Mouse (Mus musculus) gastrocnemius, postnatal 25 days (tissue): ENCODE measurements around the gene Btd. TPM values are rescaled to one million over a fixed set of nuclear protein-coding genes. Genes with fewer than 3 reads are reported as not detected.

ENCODE experiments used
- DNase-seq: peaks from one replicate; pipeline ENCODE4 v3.0.0; 2022
- total RNA-seq, 2 experiments: library from RNA; stranded (reverse); gene quantifications; 1 replicate in 1 of 2; 2 replicates in 1 of 2; pipeline ENCODE4 v1.2.3; 2021

Btd gene
- total RNA-seq, 2 experiments from 2014 or later, result 4.1 to 6.2 TPM

GRCm38 (mm10) chr14:31645920-31646319 is 5.1 kb downstream of the Btd start:
- DNase-seq, result no peak

DNA sequence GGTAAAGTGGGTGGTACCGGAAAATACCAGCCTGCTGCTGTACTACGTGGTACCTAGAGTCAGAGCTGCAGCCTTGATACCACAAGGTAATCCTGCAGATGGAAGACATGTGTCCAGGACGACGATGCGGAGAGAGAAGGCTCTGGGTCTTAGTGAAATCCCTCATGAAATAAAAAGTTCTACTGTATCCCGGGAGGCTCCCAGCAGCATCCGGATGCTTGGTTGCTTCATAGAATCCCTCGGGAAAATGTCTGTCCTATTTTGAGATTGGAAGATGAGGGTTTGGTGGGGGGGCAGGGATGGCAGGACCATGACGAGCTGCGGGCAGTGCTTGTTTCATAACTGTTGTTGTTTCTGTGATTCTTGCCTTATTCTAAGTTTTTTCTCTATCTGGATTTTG is 7.2 kb downstream of the Btd start:
- DNase-seq, result no peak

DNA sequence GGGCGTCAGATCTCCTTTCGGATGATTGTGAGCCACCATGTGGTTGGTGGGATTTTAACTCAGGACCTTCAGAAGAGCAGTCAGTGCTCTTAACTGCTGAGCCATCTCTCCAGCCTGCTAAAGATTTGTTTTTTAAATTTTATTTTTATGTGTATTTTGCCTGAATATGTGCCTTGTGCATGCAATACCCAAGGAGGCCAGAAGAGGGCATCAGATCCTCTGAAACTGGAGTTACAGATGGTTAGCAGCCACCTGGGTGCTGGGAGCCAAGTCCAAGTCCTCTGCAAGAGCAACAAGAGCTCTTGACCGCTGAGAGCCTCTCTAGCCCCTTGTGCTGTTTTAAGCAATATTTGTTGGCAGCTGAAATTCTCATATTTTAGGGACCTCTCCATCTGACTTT is 9.5 kb downstream of the Btd start:
- no peak for DNase-seq

GRCm38 (mm10) chr14:31651206-31651605 is 10.4 kb downstream of the Btd start:
- no peak for DNase-seq

DNA sequence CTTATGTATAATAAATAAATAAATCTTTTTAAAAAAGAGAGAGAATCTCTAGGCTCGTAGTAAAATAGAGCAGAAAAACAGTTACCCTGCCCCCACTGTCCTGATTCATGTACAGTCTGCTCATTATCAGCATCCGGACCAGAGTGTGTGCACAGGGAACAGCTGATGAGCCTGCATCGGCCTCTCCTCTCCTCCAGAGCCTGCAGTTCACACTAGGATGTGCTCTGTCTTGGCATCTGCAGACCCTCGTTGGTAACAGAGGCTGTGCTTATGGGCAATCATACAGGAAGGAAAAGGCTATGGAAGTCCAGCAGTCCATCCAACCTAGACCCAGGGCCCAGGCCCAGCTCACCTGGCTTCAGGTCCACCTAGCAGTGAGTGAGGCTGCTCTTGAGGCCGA is 11.3 kb downstream of the Btd start:
- no peak for DNase-seq

GRCm38 (mm10) chr14:31652624-31653023 is 11.8 kb downstream of the Btd start:
- DNase-seq, result no peak

DNA sequence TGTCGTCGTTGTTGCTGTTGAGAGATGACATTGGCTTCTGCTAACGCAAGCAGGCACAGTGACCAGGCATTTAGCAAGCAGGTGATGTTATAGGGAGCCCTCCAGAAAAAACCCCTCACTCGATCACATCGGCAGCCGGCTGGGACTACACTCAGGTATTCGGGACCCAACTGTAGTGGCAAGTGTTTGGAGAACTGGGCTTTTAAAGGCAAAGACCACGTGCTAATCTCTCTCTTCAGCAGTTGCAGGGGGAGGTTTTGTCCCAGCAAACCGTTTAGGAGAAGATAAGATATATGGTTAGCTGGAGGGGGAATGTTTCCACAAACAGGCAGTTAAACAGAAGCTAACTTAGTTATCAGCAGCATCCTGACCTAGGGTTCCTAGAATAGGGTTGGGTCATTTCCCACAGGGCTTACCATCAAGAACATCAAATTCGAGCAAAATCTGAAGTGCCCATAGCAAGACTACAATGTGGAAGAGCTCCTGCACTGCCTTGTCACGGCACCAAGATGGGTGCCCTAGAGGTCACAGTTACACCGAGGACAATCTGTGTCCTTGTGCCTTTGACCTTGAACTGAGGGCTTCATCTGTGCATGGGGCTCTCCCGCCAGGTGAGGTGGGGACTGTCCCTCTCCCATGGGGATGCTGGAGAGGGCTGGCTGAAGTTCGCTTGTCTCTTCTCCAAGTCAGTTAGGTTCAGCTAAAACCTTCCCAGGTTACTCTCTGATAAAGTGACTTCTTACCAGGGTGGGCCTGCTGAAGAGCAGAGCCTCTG is 12.5 kb downstream of the Btd start:
- no peak for DNase-seq

DNA sequence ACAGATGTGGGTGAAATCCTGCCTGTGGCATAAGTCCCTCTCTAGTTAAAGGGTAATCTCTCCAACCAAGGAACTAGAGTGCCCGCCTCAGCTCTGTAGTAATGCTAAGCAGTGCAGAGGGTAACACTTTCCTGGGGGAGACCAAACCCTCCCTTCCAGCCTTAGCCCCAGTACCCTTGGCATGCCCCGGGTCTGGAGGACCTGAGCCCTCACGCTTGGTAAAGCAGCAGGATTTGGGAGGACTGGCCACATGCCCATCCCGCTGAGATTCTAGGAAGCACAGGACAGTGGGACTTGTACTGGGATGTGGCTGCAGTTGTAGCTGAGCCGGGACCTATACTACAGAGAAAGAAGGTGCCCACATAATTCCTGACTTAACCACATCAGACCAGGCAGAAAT is 14.0 kb downstream of the Btd start:
- DNase-seq, result no peak

GRCm38 (mm10) chr14:31655406-31655805 is 14.6 kb downstream of the Btd start:
- no peak for DNase-seq

DNA sequence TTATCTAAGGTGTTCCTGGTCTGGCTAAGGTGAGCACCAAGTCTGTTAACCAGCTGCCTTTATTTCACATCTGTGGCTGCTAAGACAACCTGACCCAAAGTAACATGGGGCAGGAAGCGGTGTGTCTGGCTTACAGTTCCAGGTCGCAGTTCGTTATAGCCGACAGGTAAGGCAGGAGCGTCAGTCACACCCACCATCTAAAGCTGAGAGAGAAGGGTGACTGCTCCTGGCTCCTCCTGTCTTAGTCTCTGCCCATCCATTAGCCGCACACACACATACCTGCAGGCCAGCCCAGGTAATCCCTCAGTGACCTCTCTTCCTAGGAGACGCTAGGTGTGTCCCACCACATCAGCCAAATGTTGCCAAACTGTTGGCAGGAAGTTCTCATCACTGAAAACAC is 15.6 kb downstream of the Btd start:
- no peak for DNase-seq

DNA sequence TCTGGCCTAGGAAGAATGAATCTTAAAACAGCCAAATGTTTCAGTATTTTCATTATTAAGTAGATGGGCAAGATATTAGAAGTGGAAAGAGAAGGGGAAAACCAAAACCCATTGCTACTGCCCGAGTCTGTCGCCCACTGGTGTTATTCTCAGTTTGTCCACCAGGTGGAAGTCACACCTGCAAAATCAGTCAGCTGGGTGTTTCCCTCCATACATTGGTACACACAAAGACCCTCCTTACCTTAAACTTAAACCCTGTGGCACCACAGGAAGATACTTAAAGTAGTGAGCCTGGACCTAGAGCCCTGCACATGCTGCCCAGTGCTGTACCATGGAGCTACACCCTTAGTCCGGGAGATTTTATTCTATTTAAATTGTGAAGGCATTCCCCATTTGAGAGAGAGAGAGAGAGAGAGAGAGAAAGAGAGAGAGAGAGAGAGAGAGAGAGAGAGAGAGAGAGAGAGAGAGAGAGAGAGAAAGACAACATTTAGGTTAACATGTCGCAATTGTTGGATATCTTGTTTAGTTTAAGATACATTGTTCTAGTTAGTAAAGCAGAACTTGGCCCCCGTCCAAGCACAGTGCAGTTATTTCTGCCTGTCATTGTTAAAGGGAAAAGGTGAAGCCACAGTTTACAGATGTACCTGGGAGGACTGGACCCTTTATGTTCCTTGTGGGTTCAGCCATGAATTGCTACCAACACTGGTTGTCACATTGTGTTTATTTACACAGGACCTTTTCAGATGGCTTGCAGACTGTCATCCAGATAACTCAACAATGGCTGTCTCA is 16.2 kb downstream of the Btd start:
- no peak for DNase-seq

GRCm38 (mm10) chr14:31658126-31658680 is 17.4 kb downstream of the Btd start:
- DNase-seq, result no peak

- DNase-seq, result peak; percentile 74
Measured at GRCm38 (mm10) chr14:31659501-31660181, 18.8 kb downstream of the Btd start.

GRCm38 (mm10) chr14:31660312-31661093 is 19.7 kb downstream of the Btd start:
- no peak for DNase-seq

- DNase-seq, result peak; percentile 89
Measured at GRCm38 (mm10) chr14:31661671-31662554, 21.1 kb downstream of the Btd start.

DNA sequence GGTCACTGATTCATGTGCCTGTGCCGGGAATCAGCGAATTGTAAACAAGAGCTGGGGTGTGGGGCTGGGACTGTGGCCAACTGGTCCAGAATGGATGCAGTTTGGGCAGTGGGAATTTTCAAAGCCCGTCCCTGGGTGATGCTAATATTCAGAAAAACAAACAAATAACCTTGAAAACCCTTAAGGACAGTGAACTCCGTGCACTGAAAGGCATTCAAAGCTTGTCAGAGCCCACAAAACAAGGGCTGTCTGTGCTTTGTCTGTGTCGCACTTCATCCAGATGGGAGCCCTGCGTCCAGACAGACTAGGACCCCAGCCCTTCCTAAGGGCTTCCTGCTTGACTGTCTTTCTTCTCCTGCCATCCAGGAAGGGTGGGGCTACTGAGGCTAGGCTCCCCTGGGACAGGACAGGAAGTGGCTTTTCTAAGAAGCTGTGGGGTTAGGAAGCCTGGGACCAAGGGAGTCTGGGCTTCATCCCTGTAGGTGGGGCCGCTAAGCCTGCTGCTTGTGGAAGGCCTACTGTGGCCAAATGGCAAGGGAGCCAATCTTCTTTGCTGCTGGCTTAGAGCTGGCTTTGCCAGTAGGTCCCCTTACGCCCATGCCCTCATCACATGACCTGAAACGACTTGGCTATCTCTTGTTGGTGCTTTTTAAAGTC is 21.9 kb downstream of the Btd start:
- peak; percentile 87 for DNase-seq

- DNase-seq, result no peak
Measured at GRCm38 (mm10) chr14:31663376-31664099, 22.7 kb downstream of the Btd start.

DNA sequence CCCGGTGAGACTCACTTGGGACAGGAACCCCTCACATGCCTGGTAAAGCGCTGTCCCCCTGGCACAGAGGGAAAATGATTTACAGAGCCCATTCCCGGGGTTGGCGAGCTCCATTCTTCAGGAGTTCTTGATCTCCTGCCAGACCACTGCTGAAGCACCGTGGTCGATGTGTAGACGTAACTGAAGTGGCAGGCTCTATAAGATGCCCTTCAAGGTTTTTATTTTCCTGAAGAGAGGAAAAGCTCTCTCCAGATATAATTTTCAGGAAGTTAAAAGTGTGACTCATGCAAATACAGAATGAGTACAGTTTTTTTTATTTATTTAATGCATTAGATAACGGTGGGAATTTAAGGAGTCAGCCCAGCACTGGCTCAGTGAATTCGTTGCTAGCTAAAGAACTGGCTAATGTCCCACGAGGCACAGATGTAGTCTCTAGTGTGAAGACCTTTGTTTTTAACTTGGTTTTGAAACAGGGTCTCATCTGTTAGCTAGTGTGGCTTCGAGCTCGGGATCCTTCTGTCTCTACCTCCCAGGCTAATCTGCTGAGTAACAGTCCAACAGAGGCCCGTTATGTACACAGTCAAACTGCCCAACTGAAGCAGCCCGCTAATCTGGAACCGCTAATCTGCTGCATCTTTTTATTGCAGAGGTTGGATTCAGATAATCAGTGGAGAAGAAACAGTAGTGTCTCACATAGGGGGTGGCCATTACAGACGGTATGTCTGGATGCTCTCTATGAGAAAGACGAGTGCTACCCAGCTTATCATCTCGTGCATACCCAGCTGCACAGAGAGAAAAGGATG is 23.5 kb downstream of the Btd start:
- no peak for DNase-seq
